Mouse (Mus musculus): ENCODE results near the gene Dact2.

The Dact2 gene

GRCm38 (mm10) chr17:14174401-14174800, 29.7 kb downstream of the Dact2 start:
- DNase-seq (ENCODE audit: low spot score in 2 of 2), result no peak

- DNase-seq (ENCODE audit: low spot score in 2 of 2), result no peak
These were observed 30.6 kb downstream of the Dact2 start for GRCm38 (mm10) chr17:14173459-14173858.

- DNase-seq (ENCODE audit: low spot score in 2 of 2), result no peak
These were observed 31.4 kb downstream of the Dact2 start for GRCm38 (mm10) chr17:14172731-14173130.

GRCm38 (mm10) chr17:14172184-14172583, 31.9 kb downstream of the Dact2 start:
- no peak for DNase-seq (ENCODE audit: low spot score in 2 of 2)

GRCm38 (mm10) chr17:14170961-14171479, 33.1 kb downstream of the Dact2 start:
- no peak for DNase-seq (ENCODE audit: low spot score in 2 of 2)

GRCm38 (mm10) chr17:14169431-14169830, 34.7 kb downstream of the Dact2 start:
- DNase-seq (ENCODE audit: low spot score in 2 of 2), result no peak

- DNase-seq (ENCODE audit: low spot score in 2 of 2), result no peak
These were observed 36.5 kb downstream of the Dact2 start for GRCm38 (mm10) chr17:14167594-14167993.

- DNase-seq (ENCODE audit: low spot score in 2 of 2), result no peak
These were observed 37.2 kb downstream of the Dact2 start for GRCm38 (mm10) chr17:14166746-14167432.

GRCm38 (mm10) chr17:14165934-14166610, 38.0 kb downstream of the Dact2 start:
- no peak for DNase-seq (ENCODE audit: low spot score in 2 of 2)

GRCm38 (mm10) chr17:14165332-14165876, 38.7 kb downstream of the Dact2 start:
- DNase-seq (ENCODE audit: low spot score in 2 of 2), result no peak

- DNase-seq (ENCODE audit: low spot score in 2 of 2), result no peak
These were observed 43.3 kb downstream of the Dact2 start for GRCm38 (mm10) chr17:14160846-14161245.

GRCm38 (mm10) chr17:14157779-14158195, 46.3 kb downstream of the Dact2 start:
- DNase-seq (ENCODE audit: low spot score in 2 of 2), result no peak
